Mouse (Mus musculus): ENCODE measurements at regions not wholly inside any gene's neighbourhood (a gene's known extent, or its start where the extent isn't known, plus 50 kb on each side); places are given as distances from the start of the nearest gene placed in this dataset.

GRCm38 (mm10) chr17:88256599-88257544 lies 183.6 kb upstream of the Foxn2 start:
- DNase-seq: peak; percentile 46

- DNase-seq: no peak
These were observed 182.1 kb upstream of the Foxn2 start for GRCm38 (mm10) chr17:88258361-88258796.

GRCm38 (mm10) chr17:88260176-88260575 lies 180.3 kb upstream of the Foxn2 start:
- no peak for DNase-seq

- no peak for DNase-seq
These were observed 179.7 kb upstream of the Foxn2 start for GRCm38 (mm10) chr17:88260826-88261225.

GRCm38 (mm10) chr17:88261556-88261955 lies 179.0 kb upstream of the Foxn2 start:
- DNase-seq: no peak

GRCm38 (mm10) chr17:88262326-88263187 lies 178.0 kb upstream of the Foxn2 start:
- no peak for DNase-seq

- DNase-seq: no peak
These were observed 175.2 kb upstream of the Foxn2 start for GRCm38 (mm10) chr17:88265291-88265690.

- DNase-seq: no peak
These were observed 172.3 kb upstream of the Foxn2 start for GRCm38 (mm10) chr17:88268216-88268615.

- no peak for DNase-seq
These were observed 171.7 kb upstream of the Foxn2 start for GRCm38 (mm10) chr17:88268802-88269201.

- DNase-seq: no peak
These were observed 169.6 kb upstream of the Foxn2 start for GRCm38 (mm10) chr17:88270896-88271295.

GRCm38 (mm10) chr17:88272161-88272560 lies 168.3 kb upstream of the Foxn2 start:
- DNase-seq: no peak

- no peak for DNase-seq
These were observed 167.0 kb upstream of the Foxn2 start for GRCm38 (mm10) chr17:88273520-88273919.

GRCm38 (mm10) chr17:88274003-88274698 lies 166.4 kb upstream of the Foxn2 start:
- peak; percentile 34 for DNase-seq

- no peak for DNase-seq
These were observed 165.6 kb upstream of the Foxn2 start for GRCm38 (mm10) chr17:88274720-88275433.

- peak; percentile 47 for DNase-seq
These were observed 160.9 kb upstream of the Foxn2 start for GRCm38 (mm10) chr17:88279656-88280055.

- no peak for DNase-seq
These were observed 157.8 kb upstream of the Foxn2 start for GRCm38 (mm10) chr17:88282711-88283110.

- no peak for DNase-seq
These were observed 156.0 kb upstream of the Foxn2 start for GRCm38 (mm10) chr17:88284477-88284876.

- no peak for DNase-seq
These were observed 152.7 kb upstream of the Foxn2 start for GRCm38 (mm10) chr17:88287861-88288260.

- DNase-seq: peak; percentile 42
These were observed 143.0 kb upstream of the Foxn2 start for GRCm38 (mm10) chr17:88297520-88297919.

GRCm38 (mm10) chr17:88303991-88304390 lies 136.5 kb upstream of the Foxn2 start:
- DNase-seq: peak; percentile 21

- DNase-seq: no peak
These were observed 135.3 kb upstream of the Foxn2 start for GRCm38 (mm10) chr17:88305165-88305564.

GRCm38 (mm10) chr17:88306325-88306724 lies 134.2 kb upstream of the Foxn2 start:
- DNase-seq: no peak
